Mouse (Mus musculus) liver, postnatal 0 days (tissue): ENCODE data around the gene Mxra7. TPM values are rescaled to one million over a fixed set of nuclear protein-coding genes. Genes with fewer than 3 reads are reported as not detected.

ENCODE experiments used
- ATAC-seq: fragments of 200-750 bp; cut with Nextera tagmentation; 2 replicates; pipeline ENCODE4 v1.8.0; 2017; ENCODE audit warnings: mild to moderate bottlenecking, moderate library complexity
- DNase-seq: peaks from one replicate; pipeline ENCODE4 v3.0.0-alpha.2; 2016
- H3K27ac ChIP-seq: fragments of 300-500 bp; sonication (generic); 2 replicates; pipeline ENCODE4 v1.5.1; 2014; ENCODE audit warnings: antibody characterized with exemption, moderate library complexity, mild to moderate bottlenecking, low read depth
- H3K27me3 ChIP-seq: fragments of 300-500 bp; sonication (generic); 2 replicates; pipeline ENCODE4 v1.6.1; 2014; ENCODE audit warnings: low read length, control low read depth, mixed read lengths; ENCODE audit not compliant: insufficient read depth
- H3K36me3 ChIP-seq: fragments of 300-500 bp; sonication (generic); replicated peaks from 2 replicates; pipeline ENCODE4 v1.6.1; 2014; ENCODE audit warnings: mild to moderate bottlenecking, control low read depth, low read length, moderate library complexity, mixed read lengths; ENCODE audit not compliant: insufficient read depth
- H3K4me1 ChIP-seq: fragments of 300-500 bp; sonication (generic); 2 replicates; pipeline ENCODE4 v1.6.1; 2014; ENCODE audit warnings: antibody characterized with exemption, mild to moderate bottlenecking, control low read depth; ENCODE audit not compliant: insufficient read depth
- H3K4me2 ChIP-seq: fragments of 300-500 bp; sonication (generic); 2 replicates; pipeline ENCODE4 v1.6.1; 2014; ENCODE audit warnings: low read depth, mild to moderate bottlenecking, low read length, moderate library complexity, mixed read lengths
- H3K4me3 ChIP-seq: fragments of 300-500 bp; sonication (generic); 2 replicates; pipeline ENCODE4 v1.5.1; 2014; ENCODE audit warnings: low read depth, low read length
- H3K9ac ChIP-seq: fragments of 300-500 bp; sonication (generic); replicated peaks from 2 replicates; pipeline ENCODE4 v1.6.1; 2014; ENCODE audit warnings: mild to moderate bottlenecking, moderate library complexity
- H3K9me3 ChIP-seq: fragments of 300-500 bp; sonication (generic); 2 replicates; pipeline ENCODE4 v1.6.1; 2016; ENCODE audit warnings: mild to moderate bottlenecking, control low read depth, low read length, mixed read lengths
- CTCF ChIP-seq: sonication (generic); IDR thresholded peaks from 2 replicates; pipeline ENCODE4 v1.5.1; 2016; ENCODE audit warnings: antibody characterized with exemption, low read depth
- EP300 ChIP-seq: IDR thresholded peaks from 2 replicates; pipeline ENCODE4 v1.6.1; 2016; ENCODE audit warnings: antibody characterized with exemption, low read depth, mild to moderate bottlenecking
- WGBS: fragments of 180-500 bp; shearing (Covaris S2); extraction: QIAGEN DNeasy Blood & Tissue Kit; methylation state at CpG from one replicate; pipeline ENCODE4 v1.1.7; 2014; ENCODE audit not compliant: insufficient replicate concordance; 5-methylcytosine and 5-hydroxymethylcytosine counted together
- polyA plus RNA-seq: library from polyadenylated mRNA; unstranded; fragments of >200 nt; fragmentation: Nextera tagmentation; extraction: Ambion mirVana; gene quantifications from 2 replicates; pipeline ENCODE4 v1.2.1, GENCODE M21; 2015

Gene Mxra7
- polyA plus RNA-seq, 1 experiment from 2014 or later = 1.4 TPM

DNA sequence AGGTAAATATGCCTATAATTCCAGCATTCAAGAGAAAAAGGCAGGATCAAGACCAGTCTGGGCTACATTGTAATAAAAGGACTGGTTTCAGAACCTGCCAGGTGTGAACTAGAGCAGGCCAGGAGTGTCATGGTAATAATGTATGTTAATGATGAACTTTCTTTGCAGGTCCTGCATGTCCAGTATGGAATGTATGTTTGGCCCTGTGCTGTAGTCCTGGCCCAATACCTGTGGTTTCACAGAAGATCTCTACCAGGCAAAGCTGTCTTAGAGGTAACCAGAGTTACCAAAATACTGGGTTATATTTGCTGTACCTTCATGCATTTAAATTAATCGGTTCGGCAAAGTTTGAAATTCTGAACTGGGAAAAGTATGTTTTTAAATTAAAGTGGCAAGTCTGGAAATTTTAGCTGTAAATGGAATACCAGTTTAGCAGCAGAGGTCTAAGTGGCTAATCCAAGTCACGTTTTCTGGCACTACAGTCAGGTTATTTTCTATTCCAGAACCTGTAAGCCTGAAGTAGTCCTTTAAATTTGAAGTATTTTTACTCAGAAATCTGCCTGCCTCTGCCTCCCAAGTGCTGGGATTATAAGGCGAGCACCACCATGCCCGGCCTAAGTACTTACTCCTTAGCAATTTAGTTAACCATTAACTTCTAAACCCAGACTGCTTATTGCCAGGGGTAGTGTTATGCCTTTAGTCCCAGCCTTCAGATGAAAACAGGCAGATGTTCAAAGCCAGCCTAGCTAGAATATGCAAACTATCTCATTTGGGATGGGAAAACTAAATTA, 20.4 kb upstream of the Mxra7 start:
- Histone ChIP-seq H3K27me3 (no peaks in the 10 kb centered on the region), H3K9ac (no peak overlapping the region), H3K4me1 (peaks cover 11% of the 10 kb centered on the region; the same call in 1 of the 2 replicates), H3K4me2 (no peak overlapping the region), H3K27ac (no peak overlapping the region), H3K36me3 (peaks cover 30% of the 10 kb centered on the region), H3K9me3 (no peaks in the 10 kb centered on the region), H3K4me3 (no peak overlapping the region)
- ATAC-seq (no peak), DNase-seq (no peak)
- WGBS = 74% methylated on average over 5 of the region's 5 CpGs
- no peak for TF ChIP-seq CTCF
- TF ChIP-seq EP300 = no peak

DNA sequence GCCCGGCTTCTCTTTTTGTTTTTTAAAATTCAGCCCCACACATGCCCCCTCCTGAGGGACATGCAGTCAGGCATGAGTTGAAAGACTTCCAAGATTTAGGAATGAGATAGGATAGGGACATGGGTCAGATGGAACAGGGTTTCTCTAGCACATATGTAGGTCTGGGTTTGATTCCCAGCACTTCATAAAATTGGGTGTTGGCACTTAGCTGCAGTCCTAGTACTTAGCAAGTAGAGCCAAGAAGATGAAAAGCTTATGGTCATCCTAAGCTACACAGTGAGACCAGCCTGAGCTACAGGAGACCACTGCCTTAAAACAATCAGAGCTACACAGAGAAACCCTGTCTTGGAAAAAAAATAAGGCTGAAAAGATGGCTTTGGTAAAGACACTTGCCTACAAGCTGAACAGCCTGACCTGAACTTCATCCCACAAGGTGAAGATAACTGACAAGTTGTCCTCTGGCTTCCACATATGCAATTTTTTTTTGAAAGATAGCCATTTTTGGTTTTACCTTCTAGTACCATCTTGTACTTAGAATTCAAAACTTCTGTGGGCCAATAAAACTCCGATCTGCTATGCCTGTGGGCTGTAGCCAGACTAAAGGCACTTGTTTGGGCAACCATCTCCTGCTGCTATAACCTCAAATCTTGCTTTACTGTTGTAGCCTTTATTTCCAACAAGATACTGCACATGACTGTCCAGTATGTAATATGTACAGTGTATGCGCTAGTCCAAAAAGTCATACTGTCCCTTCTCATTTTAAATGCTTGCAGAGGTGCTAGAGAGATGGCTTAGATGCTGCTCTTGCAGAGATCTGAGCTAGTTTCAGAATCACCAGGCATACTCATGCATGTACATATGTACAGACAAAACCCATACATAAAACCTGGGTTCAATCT, 19.6 kb upstream of the Mxra7 start:
- DNase-seq = no peak
- TF ChIP-seq EP300 (no peak), CTCF (no peak)
- H3K4me1 ChIP-seq = peaks cover 11% of the 10 kb centered on the region; the same call in 1 of the 2 replicates
- no peaks in the 10 kb centered on the region for H3K27me3 ChIP-seq
- no peaks in the 10 kb centered on the region for H3K9me3 ChIP-seq
- no peak for ATAC-seq
- 0 out of 2 replicates have a peak overlapping the region, but pooled peaks have one; percentile 17 for H3K27ac ChIP-seq
- no peak overlapping the region for H3K9ac ChIP-seq
- peaks cover 30% of the 10 kb centered on the region for H3K36me3 ChIP-seq
- 88% methylated on average over 3 of the region's 3 CpGs for WGBS
- H3K4me2 ChIP-seq = no peak overlapping the region
- no peak overlapping the region for H3K4me3 ChIP-seq

DNA sequence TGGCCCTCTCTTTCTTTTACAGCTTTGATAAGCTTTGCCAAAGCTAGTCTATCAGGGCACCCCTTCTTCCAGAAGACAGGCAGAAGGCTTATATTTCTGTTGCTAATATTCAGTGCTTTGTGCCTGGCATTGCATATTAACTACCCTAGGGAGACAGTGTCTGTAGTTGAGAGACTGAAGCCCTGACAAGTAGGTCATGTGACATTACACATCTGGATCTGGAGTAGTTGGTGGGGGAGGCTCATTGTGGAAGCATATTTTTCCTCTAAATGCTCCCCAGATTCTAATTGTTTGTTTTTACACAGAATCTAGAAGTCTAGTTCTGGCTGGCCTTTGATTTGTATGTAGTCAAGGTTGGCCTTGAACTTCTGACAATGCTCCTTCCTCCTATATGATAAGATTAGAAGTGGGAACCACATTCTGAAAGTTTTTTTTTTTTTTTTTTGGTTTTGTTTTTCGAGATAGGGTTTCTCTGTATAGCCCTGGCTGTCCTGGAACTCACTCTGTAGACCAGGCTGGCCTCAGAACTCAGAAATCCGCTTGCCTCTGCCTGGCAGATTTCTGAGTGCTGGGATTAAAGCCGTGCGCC, 18.8 kb upstream of the Mxra7 start:
- no peak overlapping the region for H3K4me3 ChIP-seq
- peaks cover 30% of the 10 kb centered on the region for H3K36me3 ChIP-seq
- 65% methylated on average over 4 of the region's 4 CpGs for WGBS
- no peak for TF ChIP-seq EP300
- TF ChIP-seq CTCF = no peak
- peaks cover 12% of the 10 kb centered on the region for H3K4me1 ChIP-seq
- no peaks in the 10 kb centered on the region for H3K27me3 ChIP-seq
- H3K9ac ChIP-seq = no peak overlapping the region
- H3K9me3 ChIP-seq = no peaks in the 10 kb centered on the region
- no peak overlapping the region for H3K4me2 ChIP-seq
- 0 out of 2 replicates have a peak overlapping the region, but pooled peaks have one; percentile 17 for H3K27ac ChIP-seq
- ATAC-seq = no peak
- no peak for DNase-seq

DNA sequence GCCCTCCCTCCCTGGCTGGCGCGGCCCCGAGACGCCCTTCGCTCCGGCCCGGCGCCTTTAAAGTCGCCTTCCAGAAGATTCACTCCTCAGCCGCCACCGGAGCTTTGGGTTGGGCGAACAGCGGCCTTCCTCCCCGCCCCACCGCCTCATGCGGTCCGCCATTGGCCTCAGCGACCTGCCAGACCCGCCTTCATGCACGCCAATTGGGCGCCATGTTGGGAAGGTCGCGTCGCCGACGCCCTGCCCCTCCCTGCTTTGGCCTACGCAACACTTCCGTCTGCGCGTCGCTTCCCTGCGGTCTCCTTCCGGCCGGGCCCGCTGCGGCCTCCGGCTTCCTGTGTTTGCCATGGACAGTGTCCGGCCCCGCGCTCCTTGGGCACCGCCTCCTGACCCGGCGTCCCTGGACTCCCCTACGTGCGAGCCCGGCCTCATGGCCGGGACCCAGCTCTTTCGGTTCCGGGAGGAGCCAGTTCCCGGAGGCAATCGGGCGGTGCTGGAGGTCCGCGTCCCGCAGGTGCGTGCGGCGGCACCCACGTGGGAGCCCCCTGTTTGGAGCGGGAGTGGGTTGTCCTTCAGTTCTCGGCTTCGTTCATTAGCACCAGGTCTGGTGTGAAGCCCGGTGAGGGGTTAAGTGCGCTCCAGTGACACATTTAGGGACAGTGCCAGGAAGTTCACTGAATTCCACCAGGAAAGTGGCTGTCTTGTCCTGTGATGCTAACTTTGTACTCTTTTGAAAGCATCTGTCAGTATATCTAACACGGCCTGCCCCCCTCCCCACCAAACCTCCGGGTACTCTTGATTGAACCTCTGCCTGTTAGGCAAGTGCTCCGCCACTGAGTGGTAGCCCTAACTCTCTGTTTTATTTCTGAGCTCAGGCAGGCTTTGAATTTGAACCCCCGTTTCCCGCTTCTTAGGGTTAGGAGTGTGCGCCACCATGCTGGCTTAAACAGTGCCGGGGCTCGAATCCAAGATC, 15.7 kb upstream of the Mxra7 start, which contains the start of the genes Mettl23 and Jmjd6:
TSS of gene Mettl23 (plus strand) at position 18 of the 973 bp plus-strand sequence.
TSS of gene Jmjd6 (minus strand) at position 189 of the 973 bp plus-strand sequence.
- Histone ChIP-seq H3K36me3 (peaks cover 43% of the 10 kb centered on the region), H3K9me3 (no peaks in the 10 kb centered on the region), H3K4me3 (peak within 1 kb of the TSS; percentile 94), H3K27me3 (no peaks in the 10 kb centered on the region), H3K27ac (peak within 1 kb of the TSS; percentile 99), H3K4me2 (peak within 1 kb of the TSS; percentile 96), H3K9ac (peak within 1 kb of the TSS; percentile 96), H3K4me1 (peaks cover 25% of the 10 kb centered on the region)
- TF ChIP-seq EP300 (peak; percentile 24; the same call in 1 of the 2 replicates), CTCF (no peak)
- ATAC-seq (peak; percentile 92), DNase-seq (peak; percentile 98)
- WGBS = under 1% methylated on average over 70 of the region's 72 CpGs
